Mouse (Mus musculus): ENCODE measurements at regions not wholly inside any gene's neighbourhood (a gene's known extent, or its start where the extent isn't known, plus 50 kb on each side); places are given as distances from the start of the nearest gene placed in this dataset.

DNA sequence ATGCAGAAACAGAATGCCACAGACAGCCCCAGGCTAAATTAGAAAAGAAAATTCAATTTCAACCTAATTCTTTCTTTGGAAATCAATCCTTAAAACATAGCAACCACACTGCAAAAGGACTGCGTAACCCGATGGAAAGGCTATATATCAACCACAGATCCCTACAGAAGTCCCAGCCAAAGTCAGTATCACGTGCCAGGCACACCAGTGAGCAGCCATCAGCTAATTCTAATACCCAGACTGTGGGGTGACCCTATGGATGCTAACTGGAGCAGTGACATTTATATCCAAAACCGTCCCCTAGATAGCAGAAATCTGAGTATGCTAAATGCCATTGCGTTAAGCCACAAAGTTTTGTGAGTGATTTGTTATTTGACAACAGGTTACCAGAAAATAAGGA is 286.5 kb upstream of the N6amt1 start:
- TF ChIP-seq GATA1 (IDR thresholded peaks at IDR 0.05; ENCODE audit: borderline replicate concordance, low read length): no peak
- TF ChIP-seq FLI1 (IDR thresholded peaks at IDR 0.05; ENCODE audit: low read length): no peak
